Mouse (Mus musculus) heart, embryonic 14.5 days (tissue): ENCODE data around the gene Cd68. TPM values are rescaled to one million over a fixed set of nuclear protein-coding genes. Genes with fewer than 3 reads are reported as not detected.

Experiments used
- ATAC-seq: fragments of 200-750 bp; cut with Nextera tagmentation; 2 replicates; pipeline ENCODE4 v1.8.0; 2017; ENCODE audit warnings: low read depth, moderate TSS enrichment; ENCODE audit not compliant: insufficient number of reproducible peaks, insufficient read depth, low FRiP score
- H3K27ac ChIP-seq, 2 experiments: fragments of 200-500 bp in 1 of 2; fragments of 300-500 bp in 1 of 2; sonication (generic) in 1 of 2; replicated peaks in 1 of 2; 2 replicates each; pipeline ENCODE4 v1.5.1; 2012 to 2014; ENCODE audit warnings: low read depth in 2 of 2, low read length in 2 of 2, control low read depth in 1 of 2, mild to moderate bottlenecking in 1 of 2, mixed read lengths in 1 of 2; ENCODE audit not compliant: control insufficient read depth in 1 of 2, insufficient read depth in 1 of 2
- H3K27me3 ChIP-seq: fragments of 300-500 bp; sonication (generic); 2 replicates; pipeline ENCODE4 v1.6.1; 2014; ENCODE audit warnings: mild to moderate bottlenecking, low read length, control low read depth; ENCODE audit not compliant: control insufficient read depth, insufficient read depth
- H3K36me3 ChIP-seq: fragments of 300-500 bp; sonication (generic); 2 replicates; pipeline ENCODE4 v1.6.1; 2014; ENCODE audit warnings: mild to moderate bottlenecking, control low read depth, low read length, mixed read lengths; ENCODE audit not compliant: control insufficient read depth, insufficient read depth
- H3K4me1 ChIP-seq, 2 experiments: fragments of 200-500 bp in 1 of 2; fragments of 300-500 bp in 1 of 2; sonication (generic) in 1 of 2; 2 replicates each; pipeline ENCODE4 v1.6.1; 2012 to 2014; ENCODE audit warnings: low read length in 2 of 2, control low read depth in 1 of 2, mixed read lengths in 1 of 2; ENCODE audit not compliant: control insufficient read depth in 2 of 2, insufficient read depth in 2 of 2
- H3K4me2 ChIP-seq: fragments of 300-500 bp; sonication (generic); 2 replicates; pipeline ENCODE4 v1.6.1; 2014; ENCODE audit warnings: mild to moderate bottlenecking, low read length
- H3K4me3 ChIP-seq, 2 experiments: fragments of 200-500 bp in 1 of 2; fragments of 300-500 bp in 1 of 2; sonication (generic) in 1 of 2; 2 replicates each; pipeline ENCODE4 v1.5.1; 2012 to 2014; ENCODE audit warnings: low read length in 2 of 2, mild to moderate bottlenecking in 2 of 2, control low read depth in 1 of 2, low read depth in 1 of 2, moderate library complexity in 1 of 2; ENCODE audit not compliant: control insufficient read depth in 1 of 2, insufficient read depth in 1 of 2
- H3K9ac ChIP-seq: fragments of 300-500 bp; sonication (generic); 2 replicates; pipeline ENCODE4 v1.6.1; 2014; ENCODE audit warnings: mild to moderate bottlenecking, low read length
- H3K9me3 ChIP-seq: fragments of 300-500 bp; sonication (generic); 2 replicates; pipeline ENCODE4 v1.6.1; 2016; ENCODE audit warnings: low read length, control low read depth; ENCODE audit not compliant: control insufficient read depth
- WGBS: fragments of 180-500 bp; shearing (Covaris S2); extraction: QIAGEN DNeasy Blood & Tissue Kit; methylation state at CpG from one replicate; pipeline ENCODE4 v1.1.7; 2014; 5-methylcytosine and 5-hydroxymethylcytosine counted together
- polyA plus RNA-seq: library from polyadenylated mRNA; unstranded; fragments of >200 nt; fragmentation: Nextera tagmentation; extraction: Ambion mirVana; gene quantifications from 2 replicates; pipeline ENCODE4 v1.2.1, GENCODE M21; 2014

The Cd68 gene
- polyA plus RNA-seq, 1 experiment from 2014 or later = 12.1 TPM

DNA sequence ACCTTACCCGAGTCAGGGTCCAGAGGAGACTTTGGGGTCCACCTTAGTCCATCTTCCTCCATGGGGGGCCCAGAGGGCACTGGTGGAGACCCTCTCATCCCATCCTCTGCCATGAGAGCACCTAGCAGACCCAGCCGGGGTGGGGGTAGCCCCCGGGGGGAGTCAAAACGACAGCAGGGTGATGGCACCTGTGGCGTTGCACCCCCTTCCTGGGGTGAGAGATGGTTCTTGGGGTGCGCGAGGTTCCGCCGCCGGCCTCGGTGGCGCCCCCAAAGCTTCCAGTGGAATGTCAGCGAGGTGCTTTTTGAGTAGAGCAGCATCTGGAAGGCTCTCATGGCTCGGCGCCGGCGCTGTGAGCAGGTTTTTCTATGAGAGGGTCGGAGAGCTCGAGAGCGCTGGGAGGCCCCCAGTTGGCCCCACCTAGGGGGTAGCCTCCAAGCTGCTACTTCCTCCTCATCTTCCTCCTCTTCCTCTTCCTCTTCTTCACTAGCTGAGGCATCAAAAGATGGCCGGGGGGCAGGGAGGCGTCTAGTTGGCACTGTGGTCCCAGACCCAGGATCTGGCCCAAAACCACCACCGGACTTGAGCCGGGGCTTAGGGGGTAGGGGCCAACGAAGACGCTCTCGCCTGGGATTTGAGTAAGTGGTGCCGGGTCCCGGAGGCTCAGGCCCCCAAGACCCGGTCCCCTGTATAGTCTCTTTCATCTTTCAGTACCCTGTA lies 14.3 kb upstream of the Cd68 start:
- Histone ChIP-seq H3K36me3 (peaks cover 51% of the 10 kb centered on the region), H3K27me3 (no peaks in the 10 kb centered on the region), H3K9me3 (no peaks in the 10 kb centered on the region), H3K9ac (peak overlapping the region; percentile 79; the same call in 1 of the 2 replicates), H3K4me2 (peak overlapping the region; percentile 92), H3K4me1 (peaks cover 3 to 19% of the 10 kb centered on the region in 2 experiments), H3K4me3 (peak overlapping the region in 1 of 2 experiments; percentile 56; a peak in 2 of 4 replicates), H3K27ac (0 out of 4 replicates have a peak overlapping the region, but pooled peaks of 1 of the 2 experiments have one; percentile 1)
- ATAC-seq = no peak
- 88% methylated on average over 29 of the region's 30 CpGs for whole genome bisulfite sequencing

DNA sequence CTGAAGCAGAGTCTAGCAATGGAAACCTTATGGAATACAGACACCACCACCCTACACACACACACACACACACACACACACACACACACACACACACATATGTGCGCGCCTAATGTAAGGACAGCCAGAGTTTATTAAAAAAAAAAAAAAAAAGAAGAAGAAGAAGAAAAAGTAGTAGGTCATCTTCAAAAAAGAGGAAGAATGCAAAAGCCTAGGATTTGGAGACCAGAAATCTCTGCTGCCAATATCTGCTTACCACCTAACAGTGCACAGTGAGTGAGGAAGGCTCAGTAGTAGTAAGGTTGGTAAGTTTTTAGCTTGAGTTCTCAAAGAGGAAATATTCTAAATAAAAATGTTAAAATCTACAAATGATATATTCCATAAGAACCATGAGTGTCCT lies 13.2 kb upstream of the Cd68 start:
- 92% methylated on average over 2 of the region's 2 CpGs for WGBS
- Histone ChIP-seq H3K9me3 (no peaks in the 10 kb centered on the region), H3K36me3 (peaks cover 63% of the 10 kb centered on the region)

DNA sequence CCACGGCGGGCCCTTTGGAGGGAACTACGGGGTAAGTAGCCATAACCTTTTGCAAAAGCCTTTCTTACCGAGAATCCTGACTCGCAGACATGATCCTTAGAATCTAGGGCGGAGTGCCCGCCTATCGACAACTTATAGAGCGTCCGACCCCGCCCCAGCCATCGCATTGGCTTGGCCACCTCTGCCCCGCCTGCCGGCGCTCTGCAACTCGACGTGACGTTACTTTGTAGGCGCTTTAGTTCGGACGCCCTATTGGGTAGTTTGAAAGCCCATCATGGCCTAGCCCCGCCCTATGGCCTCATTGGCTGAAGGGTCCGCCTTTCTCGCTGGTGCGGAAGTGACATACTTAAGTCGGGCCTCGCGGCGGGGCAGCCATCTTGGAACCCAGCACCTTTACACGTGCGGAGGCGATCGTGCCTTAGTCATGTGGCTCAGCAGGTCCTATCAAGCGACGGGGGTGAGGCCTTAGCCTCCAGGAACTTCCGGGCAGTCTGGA lies 6.3 kb upstream of the Cd68 start, which contains the start of gene Eif4a1:
Gene Eif4a1, minus strand, starts transcription at position 213 of the 496 bp plus-strand sequence.
- peak within 1 kb of the TSS; percentile 82 for H3K4me2 ChIP-seq
- peak within 1 kb of the TSS; percentile 83 to 100 for H3K4me3 ChIP-seq
- H3K9me3 ChIP-seq = no peaks in the 10 kb centered on the region
- H3K27ac ChIP-seq = peak within 1 kb of the TSS; percentile 89 to 98
- peak; percentile 97 for ATAC-seq
- under 1% methylated on average over 36 of the region's 36 CpGs for WGBS
- H3K9ac ChIP-seq = peak within 1 kb of the TSS; percentile 100
- H3K36me3 ChIP-seq = peaks cover 79% of the 10 kb centered on the region
- no peaks in the 10 kb centered on the region for H3K27me3 ChIP-seq
- H3K4me1 ChIP-seq = peaks cover 2 to 15% of the 10 kb centered on the region in 2 experiments; a peak in 3 of 4 replicates

More for the DNA sequence above, 13.2 kb upstream of the Cd68 start:
- H3K9ac ChIP-seq = no peak overlapping the region
- no peak overlapping the region for H3K4me3 ChIP-seq
- peaks cover 0 to 18% of the 10 kb centered on the region in 2 experiments; a peak in 3 of 4 replicates for H3K4me1 ChIP-seq
- no peak overlapping the region for H3K4me2 ChIP-seq
- H3K27me3 ChIP-seq = no peaks in the 10 kb centered on the region
- no peak overlapping the region for H3K27ac ChIP-seq
- no peak for ATAC-seq

DNA sequence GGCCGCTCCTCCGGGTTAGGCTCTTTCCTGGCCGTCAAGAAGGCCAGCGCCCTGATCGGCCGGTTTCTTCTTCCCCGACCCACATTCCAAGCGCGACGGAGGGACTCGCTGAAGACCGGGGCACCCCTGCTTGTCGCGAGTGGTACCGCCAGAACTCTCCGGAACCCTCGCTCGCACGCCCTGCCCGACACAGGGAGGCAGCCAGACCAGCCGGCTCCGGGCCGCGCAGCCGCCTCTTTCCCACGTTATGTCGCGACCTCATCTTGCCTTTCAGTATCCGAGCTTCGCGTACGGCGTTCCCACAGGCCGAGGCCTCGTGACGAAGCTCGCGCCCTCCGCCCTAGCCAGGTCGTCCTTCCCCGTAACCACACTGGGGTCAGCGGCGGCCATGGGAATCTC lies 5.8 kb upstream of the Cd68 start:
- peak; percentile 14; the same call in 1 of the 2 replicates for ATAC-seq
- Histone ChIP-seq H3K27ac (peak overlapping the region; percentile 89 to 98), H3K36me3 (peaks cover 79% of the 10 kb centered on the region), H3K9ac (peak overlapping the region; percentile 100), H3K9me3 (no peaks in the 10 kb centered on the region), H3K4me1 (peaks cover 2 to 15% of the 10 kb centered on the region in 2 experiments; a peak in 3 of 4 replicates), H3K4me3 (peak overlapping the region; percentile 83 to 100), H3K4me2 (peak overlapping the region; percentile 82), H3K27me3 (no peaks in the 10 kb centered on the region)
- WGBS = under 1% methylated on average over 43 of the region's 43 CpGs

DNA sequence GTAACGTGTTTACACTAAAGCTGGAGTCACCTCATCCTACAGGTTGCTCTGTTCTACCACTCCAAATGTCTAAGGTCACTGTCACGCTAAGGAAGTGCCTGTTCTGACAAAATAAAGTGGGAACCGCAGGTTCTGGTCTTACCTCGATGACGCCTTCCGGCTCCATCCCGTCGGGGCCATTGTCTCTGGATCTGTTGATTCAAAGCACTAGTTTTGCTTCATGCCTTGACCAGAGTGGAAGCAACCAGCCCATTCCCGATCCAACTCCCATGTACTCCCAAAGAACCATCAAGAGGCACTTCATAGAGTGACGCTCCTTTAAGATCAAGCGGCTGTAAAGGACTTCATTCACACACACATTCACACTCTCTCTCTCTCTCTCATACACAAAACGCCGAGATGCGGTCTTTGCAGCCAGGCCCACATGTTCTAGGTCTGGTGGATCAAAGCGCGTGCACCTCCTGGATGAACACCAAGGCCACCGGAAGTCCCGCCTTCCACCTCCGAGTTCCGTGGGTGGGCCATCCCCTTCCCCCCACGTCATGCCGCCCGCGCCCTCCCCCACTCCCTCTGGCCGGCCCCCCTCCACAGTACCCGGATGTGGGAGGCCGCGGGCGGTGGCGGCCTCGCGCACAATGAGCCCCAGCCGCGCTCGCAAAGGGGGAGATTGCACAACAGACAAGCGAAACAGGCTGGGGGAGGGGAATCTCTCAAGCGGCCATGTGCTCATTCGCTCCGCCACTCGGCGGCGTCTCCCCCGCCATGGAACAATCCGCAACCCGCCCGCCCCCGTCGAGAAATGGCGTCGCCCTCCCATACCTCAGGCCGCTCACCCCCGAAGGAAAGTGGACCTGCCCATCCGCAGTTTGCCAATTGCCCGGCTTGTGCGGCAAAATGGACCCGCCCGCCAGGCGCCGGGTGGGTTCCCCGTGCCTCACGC lies 5.1 kb upstream of the Cd68 start:
- peak overlapping the region; percentile 89 to 98 for H3K27ac ChIP-seq
- peak overlapping the region; percentile 83 to 100 for H3K4me3 ChIP-seq
- H3K4me2 ChIP-seq = peak overlapping the region; percentile 82
- peaks cover 2 to 15% of the 10 kb centered on the region in 2 experiments; a peak in 3 of 4 replicates for H3K4me1 ChIP-seq
- WGBS = under 1% methylated on average over 61 of the region's 61 CpGs
- peak overlapping the region; percentile 100 for H3K9ac ChIP-seq
- peak; percentile 75 for ATAC-seq
- no peaks in the 10 kb centered on the region for H3K9me3 ChIP-seq
- no peaks in the 10 kb centered on the region for H3K27me3 ChIP-seq
- peaks cover 79% of the 10 kb centered on the region for H3K36me3 ChIP-seq

- 90% methylated on average over 3 of the region's 3 CpGs for WGBS
- no peak for ATAC-seq
- Histone ChIP-seq H3K4me1 (peaks cover 6 to 24% of the 10 kb centered on the region in 2 experiments), H3K27ac (no peak overlapping the region), H3K36me3 (peaks cover 76% of the 10 kb centered on the region), H3K4me2 (no peak overlapping the region), H3K4me3 (no peak overlapping the region), H3K9me3 (no peaks in the 10 kb centered on the region), H3K9ac (no peak overlapping the region), H3K27me3 (no peaks in the 10 kb centered on the region)
Observed at GRCm38 (mm10) chr11:69666665-69667005, 682 bp upstream of the Cd68 start.

GRCm38 (mm10) chr11:69665457-69665960 lies 444 bp downstream of the Cd68 start:
- Histone ChIP-seq H3K27ac (0 out of 4 replicates have a peak overlapping the region, but pooled peaks have one; percentile 8 to 9), H3K4me1 (peaks cover 8 to 31% of the 10 kb centered on the region in 2 experiments), H3K4me2 (no peak overlapping the region), H3K9me3 (no peaks in the 10 kb centered on the region), H3K27me3 (no peaks in the 10 kb centered on the region), H3K4me3 (no peak overlapping the region), H3K36me3 (peaks cover 71% of the 10 kb centered on the region), H3K9ac (peak overlapping the region; percentile 21; the same call in 1 of the 2 replicates)
- no peak for ATAC-seq
- 66% methylated on average over 9 of the region's 9 CpGs for WGBS
